Mouse (Mus musculus) bone marrow, adult 2 months (tissue): ENCODE measurements around the gene Pabpc1l.

Experiments used
- CTCF ChIP-seq: fragments of 200-500 bp; IDR thresholded peaks from 2 replicates; pipeline ENCODE4 v1.5.1; 2011; ENCODE audit warnings: low read length, control low read depth; ENCODE audit not compliant: control insufficient read depth, insufficient read depth
- POLR2A ChIP-seq: fragments of 200-500 bp; IDR thresholded peaks from 2 replicates; pipeline ENCODE4 v1.6.1; 2011; ENCODE audit warnings: low read depth, mild to moderate bottlenecking, control low read depth, low read length, borderline replicate concordance; ENCODE audit not compliant: control insufficient read depth

- no peak for TF ChIP-seq CTCF
- TF ChIP-seq POLR2A, result no peak
These were observed at the start of gene Pabpc1l for GRCm38 (mm10) chr2:164025150-164025549.
